Mouse (Mus musculus) macrophage (primary cell): ENCODE results near the gene Cyp2j13. TPM values are rescaled to one million over a fixed set of nuclear protein-coding genes. Genes with fewer than 3 reads are reported as not detected.
"Not testable (repeated sequence)": the region's sequence is repeated elsewhere in the genome, so short reads cannot be mapped to it uniquely, and the experiment has no call there.

Experiments
- H3K27ac ChIP-seq: fragments of 350-480 bp; formaldehyde crosslinking; 2 replicates; pipeline ENCODE4 v1.9.0; 2021
- H3K36me3 ChIP-seq: fragments of 350-480 bp; formaldehyde crosslinking; 2 replicates; pipeline ENCODE4 v1.9.0; 2021; ENCODE audit errors: inconsistent target
- H3K4me3 ChIP-seq: fragments of 350-480 bp; formaldehyde crosslinking; 2 replicates; pipeline ENCODE4 v1.9.0; 2021; ENCODE audit errors: inconsistent target
- H3K79me2 ChIP-seq: fragments of 350-480 bp; formaldehyde crosslinking; 2 replicates; pipeline ENCODE4 v1.9.0; 2021; ENCODE audit errors: inconsistent target
- WGBS: methylation state at CpG from one replicate; pipeline ENCODE4 v1.1.7; 2026; ENCODE audit warnings: inconsistent platforms; ENCODE audit not compliant: missing documents; 5-methylcytosine and 5-hydroxymethylcytosine counted together
- polyA plus RNA-seq: library from polyadenylated mRNA; stranded (reverse); fragments of 250-400 nt; gene quantifications from 3 replicates; pipeline ENCODE4 v1.2.4, GENCODE M21; 2018; ENCODE audit warnings: inconsistent platforms
- total RNA-seq, 78 experiments: library from RNA; depleted of rRNA; stranded (reverse); fragments of 250-400 nt; gene quantifications; 1 replicate in 9 of 78; 2 replicates in 24 of 78; 3 replicates in 43 of 78; 4 replicates in 2 of 78; pipeline ENCODE4 v1.2.4; 2018; ENCODE audit warnings: inconsistent platforms in 56 of 78

Gene Cyp2j13
- not detected for total RNA-seq (2018; cell fraction: chromatin; rRNA removed)
- not detected for total RNA-seq (2018; cell fraction: cytosol; rRNA removed)
- not detected for total RNA-seq (2018; cell fraction: nucleus; rRNA removed)
- polyA plus RNA-seq, result not detected in 3 replicates

DNA sequence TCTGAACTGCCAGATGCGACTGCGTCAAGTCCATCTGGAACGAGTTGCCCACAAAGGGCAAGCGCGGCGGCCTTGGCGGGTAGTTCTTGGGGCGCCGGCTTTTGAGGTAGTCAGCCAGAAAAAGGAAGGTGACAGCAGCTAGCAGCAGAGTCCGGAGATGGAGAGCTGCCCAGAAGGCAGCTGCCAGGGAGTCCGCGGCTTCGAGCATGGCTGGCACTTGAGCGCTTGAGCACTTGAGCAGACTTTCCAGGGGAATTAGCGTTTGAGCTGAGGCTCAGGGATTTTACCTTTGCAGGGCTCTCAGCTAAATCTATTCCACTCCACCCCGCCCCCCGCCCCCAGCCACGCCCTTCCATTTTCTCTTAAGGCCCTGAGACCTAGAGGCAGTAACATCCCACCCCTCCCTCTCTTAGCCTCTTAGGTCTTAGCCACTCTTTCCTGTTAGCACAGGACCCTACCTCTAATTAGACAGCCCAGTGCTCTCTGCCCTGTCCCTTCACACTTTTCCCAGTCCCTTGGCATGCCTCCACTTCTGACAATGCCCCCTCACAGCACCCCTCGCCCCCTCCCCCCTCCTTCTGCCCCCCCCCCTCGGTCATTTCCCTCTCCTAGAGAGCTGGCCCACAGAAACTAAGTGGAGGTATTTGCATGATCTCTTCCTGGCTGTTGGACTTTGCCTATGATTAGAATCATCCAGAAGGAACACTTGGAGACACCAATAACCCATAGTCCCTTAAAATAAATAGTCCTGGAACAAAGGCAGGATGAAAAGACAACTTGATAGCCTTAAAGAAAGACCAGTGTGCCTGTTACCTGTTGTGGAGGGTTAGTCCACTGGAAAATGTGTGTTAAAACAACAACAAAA is at the start of gene Cyp2j13:
Gene Cyp2j13 (minus strand): TSS at position 286 of the 865 bp plus-strand sequence.
- Histone ChIP-seq H3K36me3 (no peaks in the 10 kb centered on the region), H3K79me2 (no peaks in the 10 kb centered on the region), H3K4me3 (no peak within 1 kb of the TSS), H3K27ac (no peak within 1 kb of the TSS)
- 12% methylated on average over 16 of the region's 20 CpGs for WGBS

DNA sequence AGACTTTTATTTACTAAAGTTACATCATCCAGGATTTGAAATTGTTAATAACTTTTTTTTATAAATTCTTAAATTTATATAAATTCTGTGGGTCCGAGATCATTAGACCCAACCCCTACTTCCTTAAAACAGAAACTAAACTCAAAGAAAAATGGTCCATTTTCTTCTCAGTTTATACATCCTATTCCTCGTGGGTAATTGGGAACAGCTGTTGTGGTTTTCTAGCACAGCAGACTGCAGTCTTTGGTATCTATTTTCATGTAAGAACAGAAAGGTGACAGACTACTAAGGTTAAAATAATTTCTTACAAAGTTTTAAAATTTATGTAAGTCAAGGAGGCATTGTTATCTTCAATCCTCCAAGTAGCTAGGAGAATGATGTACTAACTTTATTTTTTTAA is 19.5 kb upstream of the Cyp2j13 start:
- 50% methylated on average over 2 of the region's 2 CpGs for WGBS
- no peak overlapping the region for H3K27ac ChIP-seq
- H3K4me3 ChIP-seq, result no peak overlapping the region
- H3K79me2 ChIP-seq, result no peaks in the 10 kb centered on the region
- H3K36me3 ChIP-seq, result no peaks in the 10 kb centered on the region

GRCm38 (mm10) chr4:96091869-96092268 is 14.5 kb upstream of the Cyp2j13 start:
- no peak overlapping the region for H3K4me3 ChIP-seq
- H3K79me2 ChIP-seq, result no peaks in the 10 kb centered on the region
- H3K27ac ChIP-seq, result no peak overlapping the region
- no peaks in the 10 kb centered on the region for H3K36me3 ChIP-seq

- WGBS, result 76% methylated on average over 6 of the region's 6 CpGs
Observed at GRCm38 (mm10) chr4:96089356-96090048, 12.2 kb upstream of the Cyp2j13 start.

GRCm38 (mm10) chr4:96078308-96078707 is 962 bp upstream of the Cyp2j13 start:
- no peaks in the 10 kb centered on the region for H3K79me2 ChIP-seq
- no peak overlapping the region for H3K27ac ChIP-seq
- no peaks in the 10 kb centered on the region for H3K36me3 ChIP-seq
- no peak overlapping the region for H3K4me3 ChIP-seq

More at GRCm38 (mm10) chr4:96089356-96090048, 12.2 kb upstream of the Cyp2j13 start:
- not testable (repeated sequence) for H3K36me3 ChIP-seq, H3K27ac ChIP-seq, H3K4me3 ChIP-seq, H3K79me2 ChIP-seq

DNA sequence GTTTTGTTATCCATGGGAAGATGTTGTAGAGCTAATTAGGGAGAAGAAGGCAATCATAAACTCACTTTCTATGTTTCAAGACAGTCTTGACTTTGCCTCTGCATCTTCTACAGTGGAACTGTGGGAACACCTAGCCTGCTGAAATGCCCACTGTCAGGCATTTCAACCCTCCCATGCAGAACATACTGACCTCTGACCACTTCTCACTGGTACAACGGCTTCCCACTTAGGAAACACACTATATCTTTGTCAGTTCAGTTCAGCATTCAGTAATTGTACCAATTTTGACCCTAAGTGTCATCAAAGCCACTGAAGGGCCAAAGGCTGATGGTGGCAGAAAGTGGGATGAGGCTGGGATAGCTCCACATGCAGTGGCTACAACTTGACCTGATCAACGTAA is 15.3 kb downstream of the Cyp2j13 start:
- WGBS, result 63% methylated on average over 2 of the region's 2 CpGs
- H3K36me3 ChIP-seq, result no peaks in the 10 kb centered on the region
- no peak overlapping the region for H3K4me3 ChIP-seq
- no peaks in the 10 kb centered on the region for H3K79me2 ChIP-seq
- H3K27ac ChIP-seq, result no peak overlapping the region

GRCm38 (mm10) chr4:96060106-96060505 is 17.2 kb downstream of the Cyp2j13 start:
- 96% methylated on average over 2 of the region's 2 CpGs for WGBS
- Histone ChIP-seq H3K36me3 (no peaks in the 10 kb centered on the region), H3K79me2 (no peaks in the 10 kb centered on the region), H3K4me3 (no peak overlapping the region), H3K27ac (no peak overlapping the region)

DNA sequence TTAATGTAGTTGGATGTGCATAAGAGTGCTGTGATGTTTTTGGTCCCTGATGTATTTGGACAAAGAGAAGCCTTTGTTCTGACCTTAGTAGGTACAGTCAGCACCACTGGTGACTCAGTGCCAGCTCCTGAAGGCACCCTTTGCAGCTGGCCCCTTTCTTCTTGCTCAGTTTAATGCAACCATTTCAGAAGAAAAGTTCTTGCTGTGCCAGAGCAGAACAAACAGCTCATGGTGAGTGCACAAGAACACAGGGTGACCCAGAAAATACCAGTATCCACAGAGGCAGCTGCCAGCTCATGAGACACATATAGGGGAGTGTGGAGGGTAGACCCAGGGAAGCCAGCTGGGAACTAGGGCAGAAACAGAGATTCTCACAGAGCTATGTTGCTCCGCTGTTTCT is 48.9 kb downstream of the Cyp2j13 start:
- no peaks in the 10 kb centered on the region for H3K36me3 ChIP-seq
- H3K79me2 ChIP-seq, result no peaks in the 10 kb centered on the region
- 100% methylated on average over 1 of the region's 1 CpGs for WGBS
- H3K4me3 ChIP-seq, result no peak overlapping the region
- no peak overlapping the region for H3K27ac ChIP-seq

- H3K36me3 ChIP-seq, result no peaks in the 10 kb centered on the region
- no peaks in the 10 kb centered on the region for H3K79me2 ChIP-seq
- H3K27ac ChIP-seq, result no peak overlapping the region
- no peak overlapping the region for H3K4me3 ChIP-seq
Observed at GRCm38 (mm10) chr4:96022803-96023202, 54.5 kb downstream of the Cyp2j13 start.

DNA sequence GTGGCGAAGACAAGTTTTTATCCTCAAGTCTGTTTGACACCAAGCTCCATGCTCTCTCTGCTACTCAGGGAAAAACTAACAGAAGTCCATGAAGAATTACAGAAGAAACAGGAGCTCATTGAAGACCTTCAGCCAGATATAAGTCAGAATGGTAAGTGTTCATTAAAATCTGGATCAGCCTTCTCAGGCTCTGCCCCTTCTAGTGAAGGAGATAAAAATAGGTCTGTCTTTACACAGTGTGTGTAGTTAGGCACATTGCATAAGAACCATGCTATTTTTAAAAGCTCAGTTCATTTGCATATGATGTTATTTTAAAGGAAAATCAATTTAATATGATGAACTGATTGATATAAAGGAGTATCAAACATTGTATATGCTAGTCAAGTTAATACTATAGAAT is 60.5 kb downstream of the Cyp2j13 start:
- Histone ChIP-seq H3K4me3 (no peak overlapping the region), H3K27ac (no peak overlapping the region), H3K79me2 (no peaks in the 10 kb centered on the region), H3K36me3 (no peaks in the 10 kb centered on the region)
- 86% methylated on average over 1 of the region's 1 CpGs for WGBS

- not testable (repeated sequence) for H3K36me3 ChIP-seq, H3K27ac ChIP-seq
- 98% methylated on average over 17 of the region's 17 CpGs for WGBS
Observed at GRCm38 (mm10) chr4:95982221-95982620, 95.1 kb downstream of the Cyp2j13 start.

More at GRCm38 (mm10) chr4:95982221-95982620, 95.1 kb downstream of the Cyp2j13 start:
- not testable (repeated sequence) for H3K79me2 ChIP-seq, H3K4me3 ChIP-seq

Other genes with a start within 250 kb of the Cyp2j13 start
- gene Hook1, start 110.3 kb downstream of the Cyp2j13 start, polyA plus RNA-seq, result 0.21 to 0.37 TPM (median 0.23 TPM) in 3 replicates
- not detected in 3 replicates for gene Cyp2j12, start 63.6 kb upstream of the Cyp2j13 start, polyA plus RNA-seq
- gene Cyp2j7, start 159.1 kb upstream of the Cyp2j13 start, polyA plus RNA-seq, result not detected in 3 replicates